Mouse (Mus musculus) cerebellum, adult 8-10 months (tissue): ENCODE measurements around the gene H2al1d.
"Not testable (repeated sequence)": the region's sequence is repeated elsewhere in the genome, so short reads cannot be mapped to it uniquely, and the experiment has no call there.

Experiments used
- DNase-seq: peaks from one replicate; pipeline ENCODE4 v3.0.0; 2022

Gene H2al1d

GRCm38 (mm10) chrX:11308524-11308923 lies at the start of gene H2al1d:
H2al1d (plus strand) TSS chrX:11308824.
- DNase-seq = not testable (repeated sequence)

- no peak for DNase-seq
Measured at GRCm38 (mm10) chrX:11264918-11265317, 43.7 kb upstream of the H2al1d start.

DNA sequence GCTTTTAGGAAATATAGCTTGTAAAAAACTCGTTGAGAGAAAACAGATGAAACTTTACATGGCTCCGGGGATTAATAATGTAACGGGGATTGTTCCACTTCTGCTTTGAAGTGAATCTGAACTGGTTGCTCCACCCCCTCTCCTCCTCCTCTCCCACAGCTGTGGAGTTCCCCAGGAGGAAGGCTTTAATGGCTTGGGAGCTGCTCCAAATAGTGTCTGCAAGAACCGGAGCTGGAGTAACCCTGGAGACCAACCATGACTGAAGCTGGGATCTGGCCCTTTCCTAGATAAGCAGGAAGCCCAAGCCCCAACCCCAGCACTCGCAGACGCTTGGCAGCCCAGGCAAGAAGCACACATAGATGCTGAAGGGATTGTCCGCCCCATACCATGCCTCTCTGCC lies 40.8 kb upstream of the H2al1d start:
- no peak for DNase-seq

DNA sequence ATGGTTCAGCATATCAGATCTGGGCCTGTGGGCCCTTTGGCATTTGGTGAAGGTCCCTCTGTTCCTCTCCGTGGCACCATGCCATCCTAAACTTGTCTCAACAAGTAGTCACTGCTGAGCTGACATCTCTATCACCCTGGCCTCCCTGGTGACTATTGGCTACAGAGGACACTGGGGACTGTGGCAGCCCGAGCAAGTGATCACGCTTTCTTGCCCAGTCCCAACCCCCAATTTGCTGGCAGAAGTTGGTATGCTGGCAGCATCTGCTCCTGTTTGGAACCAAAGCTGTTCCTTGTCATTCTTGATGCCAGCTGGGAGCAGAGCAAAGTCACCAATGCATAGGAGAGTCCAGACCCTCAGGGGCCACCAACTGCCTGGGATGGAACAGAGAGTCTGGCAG lies 39.5 kb upstream of the H2al1d start:
- no peak for DNase-seq

DNA sequence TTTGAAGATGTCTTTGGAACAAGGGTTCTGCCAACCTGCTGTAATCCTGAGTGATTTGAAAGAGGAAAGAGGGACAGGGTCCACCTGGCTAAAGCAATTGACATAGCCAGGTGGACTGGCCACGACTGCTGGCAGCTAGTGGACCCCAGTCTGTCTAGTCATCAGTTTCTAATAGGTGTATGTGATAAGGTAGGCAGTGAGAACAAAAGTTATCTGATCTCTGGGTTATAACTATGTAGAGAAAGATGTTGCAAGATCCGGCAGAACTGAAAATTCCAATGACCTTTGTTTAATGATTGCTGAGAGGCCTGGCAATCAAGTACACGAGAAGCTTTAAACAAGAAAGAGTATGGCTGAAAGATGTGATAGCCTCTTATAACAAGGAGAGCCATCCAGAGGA lies 35.4 kb upstream of the H2al1d start:
- no peak for DNase-seq

DNA sequence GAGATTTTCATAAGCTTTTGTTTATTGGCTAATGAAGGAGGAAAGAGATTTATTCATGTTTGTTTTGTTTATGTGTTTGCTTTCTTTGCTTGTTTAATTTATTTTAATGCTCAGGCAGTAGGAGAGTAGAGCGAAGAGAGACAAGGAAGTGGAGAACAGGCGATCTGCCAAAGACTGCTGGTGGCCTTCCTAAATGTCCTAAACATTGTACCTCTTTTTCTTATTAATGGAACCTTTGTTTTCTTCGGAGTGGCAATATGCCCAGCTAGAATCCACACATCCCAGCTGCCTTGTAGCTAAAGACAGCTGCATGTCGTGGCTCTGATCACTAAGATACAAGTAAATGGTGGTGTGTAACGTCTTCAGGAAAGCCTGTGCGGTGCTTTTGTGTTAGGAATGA lies 31.5 kb upstream of the H2al1d start:
- no peak for DNase-seq

- DNase-seq = no peak
Measured at GRCm38 (mm10) chrX:11280741-11281140, 27.9 kb upstream of the H2al1d start.

DNA sequence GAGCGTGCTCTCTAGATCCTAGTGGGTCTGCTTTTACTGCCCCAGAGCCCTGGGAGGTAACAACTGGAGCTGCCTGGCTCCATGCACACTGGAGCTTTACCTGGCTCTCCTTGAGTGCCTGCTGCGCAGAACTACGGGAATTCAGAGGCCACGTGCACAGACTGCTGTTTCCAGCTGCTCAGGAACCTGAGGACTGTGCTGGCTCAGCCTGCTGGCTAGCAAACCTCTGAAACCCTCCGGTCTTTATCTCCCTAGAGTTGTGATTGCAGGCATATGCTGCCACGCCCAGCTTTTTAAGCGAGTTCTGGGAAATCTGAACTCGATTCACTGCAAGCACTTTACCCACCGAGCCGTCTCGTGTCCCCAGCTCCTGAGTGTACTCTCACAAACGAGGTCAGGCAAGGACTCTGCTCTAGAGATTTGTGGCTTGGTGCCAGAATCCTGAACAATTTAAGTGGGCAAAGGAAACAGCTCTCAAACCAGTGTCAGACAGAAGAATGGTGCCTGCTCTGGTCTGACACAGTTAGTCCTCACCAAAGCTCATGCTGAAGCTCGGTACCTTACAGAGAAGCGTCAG lies 20.2 kb upstream of the H2al1d start:
- no peak for DNase-seq

DNA sequence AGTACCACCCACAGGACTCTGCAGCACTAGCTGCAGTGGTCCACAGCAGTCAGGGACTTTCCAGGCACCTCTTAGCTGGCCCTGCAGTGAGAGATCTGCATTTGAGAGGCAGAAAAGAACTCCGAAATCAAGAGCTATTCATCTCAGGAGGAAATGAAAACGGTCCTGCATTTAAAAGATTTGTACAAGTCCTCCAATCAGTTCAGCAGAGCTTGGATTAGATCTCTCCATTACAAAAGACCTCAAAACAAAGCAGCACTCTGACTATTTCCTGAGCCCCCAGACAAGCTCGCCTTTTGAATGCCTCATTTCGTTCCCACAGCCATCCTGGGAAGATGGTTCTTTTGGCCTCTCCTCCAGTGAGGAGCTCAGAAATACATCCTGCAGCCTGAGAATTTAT lies 19.4 kb upstream of the H2al1d start:
- no peak for DNase-seq

GRCm38 (mm10) chrX:11298957-11299356 lies 9.7 kb upstream of the H2al1d start, which contains the start of gene H2al1a:
H2al1a (plus strand) TSS chrX:11299257.
- not testable (repeated sequence) for DNase-seq

GRCm38 (mm10) chrX:11302132-11302531 lies 6.5 kb upstream of the H2al1d start, which contains the start of gene H2al1b:
H2al1b (plus strand) TSS chrX:11302432.
- DNase-seq = not testable (repeated sequence)

GRCm38 (mm10) chrX:11305355-11305754 lies 3.3 kb upstream of the H2al1d start, which contains the start of gene H2al1c:
H2al1c (plus strand) TSS chrX:11305655.
- DNase-seq = not testable (repeated sequence)

GRCm38 (mm10) chrX:11311634-11312033 lies 3.0 kb downstream of the H2al1d start, which contains the start of gene H2al1e:
H2al1e (plus strand) TSS chrX:11311934.
- not testable (repeated sequence) for DNase-seq

- not testable (repeated sequence) for DNase-seq
Measured at GRCm38 (mm10) chrX:11314858-11315257, 6.2 kb downstream of the H2al1d start, which contains the start of gene H2al1f. H2al1f (plus strand) TSS chrX:11315158.

- not testable (repeated sequence) for DNase-seq
Measured at GRCm38 (mm10) chrX:11317956-11318355, 9.3 kb downstream of the H2al1d start, which contains the start of gene H2al1g. H2al1g (plus strand) TSS chrX:11318256.

DNA sequence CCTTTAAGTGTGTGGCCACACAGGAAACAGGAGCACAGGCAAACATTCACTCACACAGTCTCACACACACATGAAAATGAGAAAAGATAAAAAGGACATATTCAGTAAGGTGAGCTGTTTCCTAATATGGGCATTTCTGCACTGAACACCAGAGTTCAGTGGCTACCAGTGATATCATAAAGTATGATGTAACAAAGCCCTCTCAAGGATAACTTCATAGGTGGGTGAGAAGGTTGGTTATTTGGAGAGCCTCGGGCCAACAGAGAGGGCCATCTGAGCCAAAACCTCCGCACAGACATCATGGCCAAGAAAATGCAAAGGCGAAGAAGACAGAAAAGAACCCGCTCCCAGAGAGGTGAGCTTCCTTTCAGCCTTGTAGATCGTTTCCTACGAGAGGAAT lies 12.6 kb downstream of the H2al1d start, which contains the start of gene H2al1h:
Gene H2al1h (plus strand): TSS at position 301 of the 400 bp plus-strand sequence.
- not testable (repeated sequence) for DNase-seq

DNA sequence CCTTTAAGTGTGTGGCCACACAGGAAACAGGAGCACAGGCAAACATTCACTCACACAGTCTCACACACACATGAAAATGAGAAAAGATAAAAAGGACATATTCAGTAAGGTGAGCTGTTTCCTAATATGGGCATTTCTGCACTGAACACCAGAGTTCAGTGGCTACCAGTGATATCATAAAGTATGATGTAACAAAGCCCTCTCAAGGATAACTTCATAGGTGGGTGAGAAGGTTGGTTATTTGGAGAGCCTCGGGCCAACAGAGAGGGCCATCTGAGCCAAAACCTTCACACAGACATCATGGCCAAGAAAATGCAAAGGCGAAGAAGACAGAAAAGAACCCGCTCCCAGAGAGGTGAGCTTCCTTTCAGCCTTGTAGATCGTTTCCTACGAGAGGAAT lies 15.7 kb downstream of the H2al1d start, which contains the start of gene H2al1i:
Gene H2al1i (plus strand): TSS at position 301 of the 400 bp plus-strand sequence.
- not testable (repeated sequence) for DNase-seq

GRCm38 (mm10) chrX:11327522-11327921 lies 18.9 kb downstream of the H2al1d start, which contains the start of gene H2al1j:
H2al1j (plus strand) TSS chrX:11327822.
- not testable (repeated sequence) for DNase-seq

- DNase-seq = peak; percentile 14
Measured at GRCm38 (mm10) chrX:11345762-11346161, 37.1 kb downstream of the H2al1d start.

DNA sequence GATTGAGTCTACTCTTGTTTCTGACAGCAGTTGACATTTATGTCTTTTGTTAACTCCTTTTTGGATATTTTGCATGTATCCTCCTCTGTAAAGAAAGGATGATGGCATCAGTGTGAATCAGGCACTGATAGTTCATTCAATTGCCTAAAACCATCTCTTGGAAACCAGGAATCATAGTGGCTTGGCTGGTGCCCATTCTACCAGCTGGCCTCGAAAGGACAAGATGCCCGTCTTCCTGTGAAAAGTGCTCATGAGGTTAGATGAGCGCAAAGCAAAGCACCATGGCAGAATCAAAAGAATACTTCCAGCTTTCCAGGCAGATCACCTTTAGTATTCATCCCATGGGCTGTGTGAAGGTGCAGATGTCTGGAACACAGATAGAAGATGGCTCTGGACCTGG lies 38.1 kb downstream of the H2al1d start:
- DNase-seq = peak; percentile 39
